Mouse (Mus musculus): ENCODE data around the gene Eftud2. TPM values are rescaled to one million over a fixed set of nuclear protein-coding genes. Genes with fewer than 3 reads are reported as not detected.
A peak's percentile ranks its signal among the peaks of the same experiment; 100 is the strongest.

Gene Eftud2
- polyA plus RNA-seq, 1 experiment from 2014 or later: 148 TPM

- WGBS: 83% methylated on average over 5 of the region's 5 CpGs
- no peak for ATAC-seq (ENCODE audit: insufficient number of reproducible peaks, insufficient read depth, low FRiP score, low read depth)
- Histone ChIP-seq H3K27ac (ENCODE audit: low read length) (no peak overlapping the region), H3K9ac (replicated peaks; ENCODE audit: low read depth, low read length) (no peak overlapping the region), H3K4me1 (ENCODE audit: control insufficient read depth, insufficient read depth, low read length) (no peaks in the 10 kb centered on the region), H3K9me3 (ENCODE audit: control insufficient read depth, low read depth, low read length) (no peaks in the 10 kb centered on the region), H3K4me2 (replicated peaks; ENCODE audit: low read depth, low read length) (no peak overlapping the region), H3K27me3 (ENCODE audit: control insufficient read depth, insufficient read depth, low read length) (no peaks in the 10 kb centered on the region), H3K36me3 (ENCODE audit: control insufficient read depth, insufficient read depth, low read length) (peaks cover 17% of the 10 kb centered on the region; the same call in 1 of the 2 replicates), H3K4me3 (ENCODE audit: low read depth, low read length) (no peak overlapping the region)
Observed at GRCm38 (mm10) chr11:102902107-102902506, 21.3 kb upstream of the Eftud2 start.

GRCm38 (mm10) chr11:102901199-102901598 is 20.4 kb upstream of the Eftud2 start:
- 69% methylated on average over 4 of the region's 4 CpGs for WGBS
- H3K9me3 ChIP-seq (ENCODE audit: control insufficient read depth, low read depth, low read length): no peaks in the 10 kb centered on the region
- H3K27ac ChIP-seq (ENCODE audit: low read length): no peak overlapping the region
- no peak overlapping the region for H3K9ac ChIP-seq (replicated peaks; ENCODE audit: low read depth, low read length)
- no peak for ATAC-seq (ENCODE audit: insufficient number of reproducible peaks, insufficient read depth, low FRiP score, low read depth)
- no peaks in the 10 kb centered on the region for H3K27me3 ChIP-seq (ENCODE audit: control insufficient read depth, insufficient read depth, low read length)
- H3K4me3 ChIP-seq (ENCODE audit: low read depth, low read length): no peak overlapping the region
- no peak overlapping the region for H3K4me2 ChIP-seq (replicated peaks; ENCODE audit: low read depth, low read length)
- H3K4me1 ChIP-seq (ENCODE audit: control insufficient read depth, insufficient read depth, low read length): no peaks in the 10 kb centered on the region
- H3K36me3 ChIP-seq (ENCODE audit: control insufficient read depth, insufficient read depth, low read length): peaks cover 9% of the 10 kb centered on the region; the same call in 1 of the 2 replicates

- peak; percentile 29; the same call in 1 of the 2 replicates for ATAC-seq (ENCODE audit: insufficient number of reproducible peaks, insufficient read depth, low FRiP score, low read depth)
- 12% methylated on average over 7 of the region's 7 CpGs for WGBS
- Histone ChIP-seq H3K4me1 (ENCODE audit: control insufficient read depth, insufficient read depth, low read length) (no peaks in the 10 kb centered on the region), H3K9ac (replicated peaks; ENCODE audit: low read depth, low read length) (no peak within 1 kb of the TSS), H3K4me3 (ENCODE audit: low read depth, low read length) (no peak within 1 kb of the TSS), H3K27me3 (ENCODE audit: control insufficient read depth, insufficient read depth, low read length) (no peaks in the 10 kb centered on the region), H3K36me3 (ENCODE audit: control insufficient read depth, insufficient read depth, low read length) (peaks cover 7% of the 10 kb centered on the region; the same call in 1 of the 2 replicates), H3K9me3 (ENCODE audit: control insufficient read depth, low read depth, low read length) (no peaks in the 10 kb centered on the region), H3K27ac (ENCODE audit: low read length) (no peak within 1 kb of the TSS), H3K4me2 (replicated peaks; ENCODE audit: low read depth, low read length) (no peak within 1 kb of the TSS)
Observed at GRCm38 (mm10) chr11:102900763-102901162, 20.0 kb upstream of the Eftud2 start, which contains the start of gene Gfap. Gfap (minus strand) TSS chr11:102900912.

GRCm38 (mm10) chr11:102898408-102898807 is 17.6 kb upstream of the Eftud2 start:
- H3K4me3 ChIP-seq (ENCODE audit: low read depth, low read length): no peak overlapping the region
- no peaks in the 10 kb centered on the region for H3K9me3 ChIP-seq (ENCODE audit: control insufficient read depth, low read depth, low read length)
- H3K9ac ChIP-seq (replicated peaks; ENCODE audit: low read depth, low read length): no peak overlapping the region
- 0 out of 2 replicates have a peak, but pooled peaks cover 1% of the 10 kb centered on the region for H3K4me1 ChIP-seq (ENCODE audit: control insufficient read depth, insufficient read depth, low read length)
- no peak overlapping the region for H3K4me2 ChIP-seq (replicated peaks; ENCODE audit: low read depth, low read length)
- ATAC-seq (ENCODE audit: insufficient number of reproducible peaks, insufficient read depth, low FRiP score, low read depth): no peak
- H3K36me3 ChIP-seq (ENCODE audit: control insufficient read depth, insufficient read depth, low read length): no peaks in the 10 kb centered on the region
- no peaks in the 10 kb centered on the region for H3K27me3 ChIP-seq (ENCODE audit: control insufficient read depth, insufficient read depth, low read length)
- 74% methylated on average over 9 of the region's 9 CpGs for WGBS
- H3K27ac ChIP-seq (ENCODE audit: low read length): no peak overlapping the region

- H3K4me1 ChIP-seq (ENCODE audit: control insufficient read depth, insufficient read depth, low read length): 0 out of 2 replicates have a peak, but pooled peaks cover 3% of the 10 kb centered on the region
- H3K36me3 ChIP-seq (ENCODE audit: control insufficient read depth, insufficient read depth, low read length): no peaks in the 10 kb centered on the region
- WGBS: 77% methylated on average over 20 of the region's 20 CpGs
- H3K9me3 ChIP-seq (ENCODE audit: control insufficient read depth, low read depth, low read length): no peaks in the 10 kb centered on the region
- no peak overlapping the region for H3K27ac ChIP-seq (ENCODE audit: low read length)
- no peak overlapping the region for H3K9ac ChIP-seq (replicated peaks; ENCODE audit: low read depth, low read length)
- no peaks in the 10 kb centered on the region for H3K27me3 ChIP-seq (ENCODE audit: control insufficient read depth, insufficient read depth, low read length)
- no peak overlapping the region for H3K4me3 ChIP-seq (ENCODE audit: low read depth, low read length)
- no peak for ATAC-seq (ENCODE audit: insufficient number of reproducible peaks, insufficient read depth, low FRiP score, low read depth)
- no peak overlapping the region for H3K4me2 ChIP-seq (replicated peaks; ENCODE audit: low read depth, low read length)
Observed at GRCm38 (mm10) chr11:102896641-102897040, 15.9 kb upstream of the Eftud2 start.

- Histone ChIP-seq H3K27me3 (ENCODE audit: control insufficient read depth, insufficient read depth, low read length) (no peaks in the 10 kb centered on the region), H3K4me2 (replicated peaks; ENCODE audit: low read depth, low read length) (no peak overlapping the region), H3K9ac (replicated peaks; ENCODE audit: low read depth, low read length) (no peak overlapping the region), H3K27ac (ENCODE audit: low read length) (no peak overlapping the region), H3K9me3 (ENCODE audit: control insufficient read depth, low read depth, low read length) (no peaks in the 10 kb centered on the region), H3K4me3 (ENCODE audit: low read depth, low read length) (no peak overlapping the region), H3K4me1 (ENCODE audit: control insufficient read depth, insufficient read depth, low read length) (0 out of 2 replicates have a peak, but pooled peaks cover 3% of the 10 kb centered on the region), H3K36me3 (ENCODE audit: control insufficient read depth, insufficient read depth, low read length) (no peaks in the 10 kb centered on the region)
- WGBS: 54% methylated on average over 9 of the region's 9 CpGs
- peak; percentile 59; the same call in 1 of the 2 replicates for ATAC-seq (ENCODE audit: insufficient number of reproducible peaks, insufficient read depth, low FRiP score, low read depth)
Observed at GRCm38 (mm10) chr11:102895779-102896178, 15.0 kb upstream of the Eftud2 start.

GRCm38 (mm10) chr11:102894716-102895115 is 13.9 kb upstream of the Eftud2 start:
- no peak overlapping the region for H3K4me3 ChIP-seq (ENCODE audit: low read depth, low read length)
- 92% methylated on average over 4 of the region's 4 CpGs for WGBS
- ATAC-seq (ENCODE audit: insufficient number of reproducible peaks, insufficient read depth, low FRiP score, low read depth): no peak

GRCm38 (mm10) chr11:102893015-102893651 is 12.3 kb upstream of the Eftud2 start:
- Histone ChIP-seq H3K36me3 (ENCODE audit: control insufficient read depth, insufficient read depth, low read length) (no peaks in the 10 kb centered on the region), H3K9me3 (ENCODE audit: control insufficient read depth, low read depth, low read length) (no peaks in the 10 kb centered on the region), H3K27me3 (ENCODE audit: control insufficient read depth, insufficient read depth, low read length) (no peaks in the 10 kb centered on the region), H3K9ac (replicated peaks; ENCODE audit: low read depth, low read length) (peak overlapping the region; percentile 45), H3K4me2 (replicated peaks; ENCODE audit: low read depth, low read length) (peak overlapping the region; percentile 72), H3K4me1 (ENCODE audit: control insufficient read depth, insufficient read depth, low read length) (0 out of 2 replicates have a peak, but pooled peaks cover 3% of the 10 kb centered on the region), H3K4me3 (ENCODE audit: low read depth, low read length) (peak overlapping the region; percentile 34), H3K27ac (ENCODE audit: low read length) (no peak overlapping the region)
- WGBS: 4% methylated on average over 43 of the region's 43 CpGs
- peak; percentile 76 for ATAC-seq (ENCODE audit: insufficient number of reproducible peaks, insufficient read depth, low FRiP score, low read depth)

More at GRCm38 (mm10) chr11:102894716-102895115, 13.9 kb upstream of the Eftud2 start:
- H3K9me3 ChIP-seq (ENCODE audit: control insufficient read depth, low read depth, low read length): no peaks in the 10 kb centered on the region
- H3K9ac ChIP-seq (replicated peaks; ENCODE audit: low read depth, low read length): no peak overlapping the region
- 0 out of 2 replicates have a peak, but pooled peaks cover 3% of the 10 kb centered on the region for H3K4me1 ChIP-seq (ENCODE audit: control insufficient read depth, insufficient read depth, low read length)
- no peaks in the 10 kb centered on the region for H3K27me3 ChIP-seq (ENCODE audit: control insufficient read depth, insufficient read depth, low read length)
- no peak overlapping the region for H3K27ac ChIP-seq (ENCODE audit: low read length)
- no peak overlapping the region for H3K4me2 ChIP-seq (replicated peaks; ENCODE audit: low read depth, low read length)
- no peaks in the 10 kb centered on the region for H3K36me3 ChIP-seq (ENCODE audit: control insufficient read depth, insufficient read depth, low read length)

Measured in stomach, embryonic 14.5 days (tissue).